Mouse (Mus musculus) left cerebral cortex, adult 9 months (tissue): ENCODE results near the gene Tek.
"Not testable (repeated sequence)": the region's sequence is repeated elsewhere in the genome, so short reads cannot be mapped to it uniquely, and the experiment has no call there.

Source experiments
- DNase-seq, 2 experiments: peaks; one replicate each; pipeline ENCODE4 v3.0.0; 2022; ENCODE audit warnings: low spot score in 2 of 2

Gene Tek

DNA sequence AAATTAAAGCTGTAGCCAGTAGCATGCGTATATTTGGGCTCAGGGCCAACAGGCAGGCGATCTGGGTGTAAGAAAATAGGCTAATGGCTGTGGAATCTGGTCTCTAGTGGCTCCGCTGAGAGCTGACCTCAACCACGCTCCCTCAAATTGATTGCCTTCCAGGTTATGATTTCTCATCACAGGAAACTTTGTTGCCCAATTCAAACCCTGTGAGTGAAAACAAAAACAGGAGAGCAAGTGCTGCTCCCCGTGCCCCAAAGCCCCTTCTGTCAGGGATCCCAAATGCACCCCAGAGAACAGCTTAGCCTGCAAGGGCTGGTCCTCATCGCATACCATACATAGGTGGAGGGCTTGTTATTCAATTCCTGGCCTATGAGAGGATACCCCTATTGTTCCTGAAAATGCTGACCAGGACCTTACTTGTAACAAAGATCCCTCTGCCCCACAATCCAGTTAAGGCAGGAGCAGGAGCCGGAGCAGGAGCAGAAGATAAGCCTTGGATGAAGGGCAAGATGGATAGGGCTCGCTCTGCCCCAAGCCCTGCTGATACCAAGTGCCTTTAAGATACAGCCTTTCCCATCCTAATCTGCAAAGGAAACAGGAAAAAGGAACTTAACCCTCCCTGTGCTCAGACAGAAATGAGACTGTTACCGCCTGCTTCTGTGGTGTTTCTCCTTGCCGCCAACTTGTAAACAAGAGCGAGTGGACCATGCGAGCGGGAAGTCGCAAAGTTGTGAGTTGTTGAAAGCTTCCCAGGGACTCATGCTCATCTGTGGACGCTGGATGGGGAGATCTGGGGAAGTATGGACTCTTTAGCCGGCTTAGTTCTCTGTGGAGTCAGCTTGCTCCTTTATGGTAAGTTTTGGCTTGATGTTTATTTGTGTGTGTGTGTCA is at the start of gene Tek:
TSS of gene Tek (plus strand) at position 452 of the 894 bp plus-strand sequence.
- DNase-seq: no peak

DNA sequence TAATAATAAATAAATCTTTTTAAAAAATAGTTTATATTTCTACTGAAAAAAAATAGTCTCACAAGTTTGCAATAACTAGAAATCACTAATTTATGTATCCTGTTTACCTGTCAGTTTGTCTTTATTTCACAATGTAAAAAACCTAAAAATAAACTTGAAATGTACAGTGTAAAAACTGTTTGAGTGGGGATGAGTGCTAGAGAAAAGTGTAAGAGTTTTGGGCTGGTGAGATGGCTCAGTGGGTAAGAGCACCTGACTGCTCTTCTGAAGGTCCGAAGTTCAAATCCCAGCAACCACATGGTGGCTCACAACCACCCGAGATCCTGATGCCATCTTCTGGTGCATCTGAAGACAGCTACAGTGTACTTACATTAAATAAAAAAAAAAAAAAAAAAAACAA is 49.3 kb upstream of the Tek start:
- DNase-seq: not testable (repeated sequence)

DNA sequence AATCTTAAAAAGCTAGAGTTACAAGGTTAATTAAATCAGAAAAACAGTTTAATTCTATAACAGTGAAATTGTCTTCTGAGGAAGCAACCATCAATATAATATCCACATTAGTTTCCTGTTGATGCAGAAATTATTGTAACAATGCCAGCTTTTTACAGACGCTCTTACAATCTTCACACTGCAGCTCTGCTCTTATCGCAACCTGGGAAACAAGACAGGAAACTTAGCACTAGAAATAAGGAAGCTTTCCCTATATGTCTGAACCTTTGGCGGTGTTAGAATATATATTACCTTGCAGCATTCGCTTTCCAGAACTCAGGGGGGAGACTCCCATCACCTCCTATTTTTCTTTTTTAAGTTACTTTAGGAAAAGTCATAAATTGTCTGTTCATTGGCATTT is 48.0 kb upstream of the Tek start:
- no peak for DNase-seq

DNA sequence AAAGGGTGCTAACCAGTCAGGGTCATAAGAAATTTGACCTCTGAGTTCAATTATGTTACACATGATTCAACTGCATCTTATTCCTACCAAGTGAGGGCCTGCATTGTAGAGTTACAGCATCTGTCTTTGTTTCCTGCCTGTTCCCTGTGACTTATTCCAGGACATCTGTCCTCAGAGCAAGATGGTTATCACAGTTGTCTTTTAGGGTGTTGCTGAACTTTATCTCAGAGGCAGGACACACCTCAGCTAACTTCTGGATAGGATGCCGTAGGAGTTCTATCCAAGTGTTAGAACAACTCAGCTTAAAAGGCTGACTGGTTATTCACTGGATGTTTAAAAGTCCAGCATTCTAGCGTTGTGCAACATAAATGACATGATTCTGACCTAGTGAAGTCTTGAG is 46.9 kb upstream of the Tek start:
- no peak for DNase-seq

DNA sequence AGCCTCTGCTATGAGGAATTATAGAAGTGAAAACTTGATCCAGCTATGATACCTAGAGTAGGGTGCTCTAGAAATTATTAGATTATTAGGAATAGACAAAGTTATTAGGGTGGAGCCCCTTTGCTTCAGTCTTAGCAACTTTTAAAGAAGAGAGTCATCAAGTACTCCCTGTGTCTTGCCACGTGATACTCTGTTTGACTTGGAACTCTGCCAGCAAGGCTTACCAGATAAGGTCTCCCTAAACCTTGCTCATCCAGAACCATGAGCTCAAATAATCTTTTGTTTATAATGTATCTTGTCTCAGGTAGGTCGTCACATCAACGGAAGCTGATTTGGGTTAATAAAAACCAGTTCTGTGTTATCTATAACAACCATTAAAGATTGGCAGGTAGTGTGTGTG is 42.7 kb upstream of the Tek start:
- DNase-seq: no peak

DNA sequence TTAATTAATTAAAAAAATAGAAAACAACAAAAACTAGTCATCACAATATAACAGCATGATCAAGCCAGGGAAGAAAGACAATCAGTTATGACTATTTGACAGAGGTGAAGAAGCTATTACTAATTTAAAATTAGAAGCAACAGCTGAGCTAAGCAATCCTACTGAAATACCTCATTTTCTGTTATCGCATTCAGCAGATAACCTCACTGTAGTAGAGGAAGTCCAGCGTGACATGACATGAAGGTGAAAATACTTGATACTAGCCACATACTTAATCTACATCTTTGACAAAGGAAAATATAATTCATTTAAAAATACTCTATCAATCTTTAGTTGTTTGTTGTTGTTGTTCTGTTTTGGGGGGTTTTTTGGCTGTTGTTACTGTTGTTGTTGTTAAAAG is 28.1 kb upstream of the Tek start:
- no peak for DNase-seq

DNA sequence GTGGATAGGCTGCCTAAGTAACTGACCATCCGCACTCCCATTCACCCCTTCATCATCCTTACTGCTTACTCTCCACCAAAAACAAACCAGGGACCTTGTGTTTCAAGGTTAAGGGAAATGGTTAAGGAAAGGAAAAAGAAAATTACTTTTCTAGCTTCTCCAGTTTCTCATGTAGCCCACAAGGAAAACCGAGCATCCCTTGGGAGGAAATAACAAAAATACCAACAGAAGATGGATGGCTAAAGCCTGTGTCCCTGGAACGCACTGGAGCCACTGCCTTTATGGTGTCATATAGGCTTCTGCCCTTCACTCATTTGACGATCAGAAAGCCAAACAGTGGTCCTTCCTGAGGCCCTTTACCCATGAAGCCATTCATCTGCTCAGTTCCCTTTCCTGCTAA is 27.7 kb upstream of the Tek start:
- DNase-seq: no peak

DNA sequence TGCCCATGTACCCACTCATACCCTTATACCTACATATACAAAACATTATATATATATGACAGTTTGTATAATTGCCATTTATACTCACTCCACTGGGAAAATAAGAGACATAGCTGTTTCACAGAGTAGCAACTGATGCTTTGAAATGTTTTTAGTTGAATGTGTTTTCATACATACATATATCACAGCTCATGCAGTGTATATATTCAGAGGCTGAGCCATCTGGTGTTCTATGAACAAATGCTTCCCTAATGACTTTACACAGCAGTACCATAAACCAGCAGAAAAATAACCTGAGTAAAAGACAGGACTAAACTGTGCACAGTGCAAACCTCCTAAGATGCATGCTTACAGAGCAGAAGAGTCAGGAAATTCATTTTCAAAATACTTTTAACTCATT is 25.3 kb upstream of the Tek start:
- no peak for DNase-seq

DNA sequence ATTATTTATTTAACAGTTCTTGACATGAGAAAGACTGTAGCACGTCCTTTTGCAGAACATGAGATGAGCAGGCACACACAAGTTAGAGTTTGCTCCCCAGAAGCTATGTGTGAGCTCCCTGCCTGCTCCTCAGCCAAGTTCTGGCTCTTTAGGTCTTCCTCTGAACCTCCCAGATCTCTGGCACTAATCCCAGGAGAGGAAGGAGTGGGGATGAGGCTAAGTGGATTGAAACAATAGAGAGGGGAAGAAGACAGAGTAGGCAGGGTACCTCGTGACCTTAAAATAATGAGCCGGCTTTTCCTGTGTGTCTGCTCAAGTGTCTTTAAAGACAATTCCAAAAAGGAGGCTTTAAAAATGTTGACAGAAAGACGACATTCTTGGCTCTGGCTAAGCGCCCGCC is 23.9 kb upstream of the Tek start:
- no peak for DNase-seq

DNA sequence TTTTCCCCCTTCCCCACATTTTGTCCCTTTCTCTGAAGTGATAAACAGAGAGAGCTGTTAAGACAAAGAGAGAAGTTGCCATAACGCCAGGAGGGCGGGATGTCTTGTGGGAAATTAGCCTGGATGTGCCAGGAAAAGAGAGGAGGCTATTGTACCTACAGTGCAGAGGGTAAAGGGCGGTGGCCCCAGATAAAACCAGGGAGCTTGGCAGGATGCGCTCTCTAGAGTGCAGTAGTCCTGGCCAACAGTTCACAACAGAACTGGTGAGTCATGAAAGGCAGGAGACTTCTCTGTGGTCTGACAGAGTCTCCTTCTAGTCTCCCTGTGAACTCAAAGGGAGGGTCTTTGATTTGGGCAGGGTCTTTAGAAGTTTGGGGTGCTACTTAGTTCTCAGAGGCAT is 13.3 kb upstream of the Tek start:
- no peak for DNase-seq

DNA sequence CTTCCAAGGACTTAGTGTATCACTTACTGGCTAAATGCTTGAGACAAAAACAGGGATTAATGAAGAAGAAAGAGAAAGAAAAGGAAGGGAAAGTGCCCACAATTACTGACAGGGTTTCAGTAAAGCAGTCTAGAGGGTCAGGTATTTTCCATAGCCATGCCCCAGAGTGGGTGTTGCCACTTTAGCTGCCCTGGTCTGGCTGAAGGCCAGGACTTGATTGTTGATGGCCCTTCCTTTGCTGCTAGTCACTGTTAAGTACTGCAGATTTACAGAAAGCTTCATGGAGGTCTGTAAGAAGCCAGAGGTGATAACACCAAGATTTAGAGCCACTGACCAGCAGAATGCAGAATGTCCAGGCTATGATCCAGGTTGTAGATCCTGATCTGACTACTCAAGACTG is 6.4 kb upstream of the Tek start:
- DNase-seq: no peak

DNA sequence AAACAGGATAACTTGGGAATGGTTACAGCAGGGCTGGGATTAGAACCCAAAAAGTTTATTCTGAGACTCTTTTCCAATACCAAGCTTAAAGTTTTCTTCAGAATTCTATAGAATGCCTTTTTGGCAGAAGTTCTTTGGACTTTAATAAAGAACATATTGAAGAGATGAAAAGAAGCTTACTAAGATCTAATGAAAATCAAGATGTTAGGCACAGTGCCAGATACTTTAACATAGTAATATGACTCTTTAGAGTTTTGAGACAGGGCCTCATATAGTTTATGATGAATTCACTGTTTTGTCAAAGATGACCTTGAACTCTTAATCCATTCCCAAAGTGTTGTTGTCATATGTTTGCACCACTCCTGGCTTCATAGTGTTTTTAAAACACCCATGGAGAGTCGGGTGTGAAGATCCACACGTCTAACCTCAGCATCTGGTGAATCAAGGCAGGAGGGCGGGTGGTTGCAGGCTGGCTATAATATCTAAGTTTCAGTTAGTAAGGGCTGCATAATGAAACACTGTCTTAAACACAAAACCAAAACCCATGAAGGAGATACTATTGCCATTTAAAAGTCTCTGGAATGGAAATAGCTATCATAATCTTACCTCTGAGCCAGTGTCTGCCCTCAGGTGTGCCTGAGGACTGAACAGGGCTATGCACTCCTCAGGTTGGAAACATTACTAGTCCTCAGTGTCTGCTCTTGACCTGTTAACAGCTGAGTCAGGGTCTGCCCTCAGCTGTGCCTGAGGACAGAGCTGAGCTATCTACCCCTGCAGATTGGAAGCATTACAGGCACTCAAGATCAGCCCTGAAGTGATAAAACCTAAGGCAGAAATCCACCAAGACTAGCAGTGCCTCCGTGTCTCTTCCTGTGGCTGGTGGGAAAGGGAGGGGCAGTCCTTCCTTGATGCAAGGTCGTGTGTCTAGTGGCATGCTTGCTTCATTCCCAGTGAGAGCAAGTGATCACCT is 1.5 kb upstream of the Tek start:
- no peak for DNase-seq

DNA sequence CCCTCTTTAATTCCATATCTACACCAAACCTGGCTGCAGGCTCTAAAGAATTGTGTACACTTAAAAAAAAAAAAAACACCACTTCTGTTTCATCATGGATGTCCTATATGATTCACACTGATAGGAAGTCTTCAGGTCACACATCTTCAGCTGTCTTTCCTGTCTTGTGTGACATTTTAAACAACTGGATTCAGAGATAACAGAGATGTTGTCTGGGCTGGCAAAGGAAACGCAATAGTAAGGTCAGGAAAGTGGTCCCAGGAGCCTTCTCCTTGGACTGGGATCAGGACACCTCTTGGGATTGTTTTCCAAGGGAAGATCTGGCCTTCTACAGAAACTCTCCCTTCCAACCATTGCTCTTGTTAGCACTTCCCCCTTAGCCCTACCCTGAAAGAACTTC is 2.7 kb downstream of the Tek start:
- DNase-seq: no peak

DNA sequence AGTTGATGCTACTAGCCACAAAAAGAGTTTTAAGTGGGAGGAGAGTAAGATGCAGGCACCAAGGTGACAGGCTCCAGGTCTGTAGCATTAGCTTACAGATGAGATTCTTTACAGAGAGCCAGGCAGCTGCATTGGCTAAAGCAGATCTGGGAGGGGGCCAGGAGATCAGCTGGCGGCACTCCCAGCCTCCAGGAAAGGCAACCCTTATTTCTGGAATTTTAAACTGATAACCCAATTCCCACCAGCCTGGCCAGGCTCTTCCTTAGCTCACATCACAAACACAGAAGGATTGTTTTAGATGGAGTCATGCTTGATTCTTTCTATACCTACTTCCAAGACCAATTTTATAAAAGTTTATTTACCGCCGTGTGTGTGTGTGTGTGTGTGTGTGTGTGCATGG is 6.7 kb downstream of the Tek start:
- DNase-seq: no peak

DNA sequence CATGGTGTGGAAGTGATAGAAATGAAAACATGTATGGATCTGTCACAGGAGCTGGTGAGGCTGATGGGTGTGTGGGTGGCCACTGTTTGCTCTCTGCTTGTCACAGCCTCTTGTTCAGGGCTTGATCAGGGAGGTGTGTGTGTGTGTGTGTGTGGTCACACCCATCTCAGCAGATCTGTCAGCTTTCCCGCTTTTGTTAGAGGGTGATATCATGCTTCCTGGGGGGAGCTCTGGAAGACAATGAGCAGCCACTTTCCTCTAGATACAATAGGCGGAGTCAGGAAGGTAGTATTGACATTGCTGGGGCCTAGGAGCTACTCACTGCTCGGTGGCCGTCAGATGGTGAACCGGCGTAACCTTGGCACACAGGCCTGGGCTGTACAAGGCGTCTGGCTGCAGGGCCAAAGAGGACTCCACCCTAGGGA is 7.3 kb downstream of the Tek start:
- DNase-seq: no peak

DNA sequence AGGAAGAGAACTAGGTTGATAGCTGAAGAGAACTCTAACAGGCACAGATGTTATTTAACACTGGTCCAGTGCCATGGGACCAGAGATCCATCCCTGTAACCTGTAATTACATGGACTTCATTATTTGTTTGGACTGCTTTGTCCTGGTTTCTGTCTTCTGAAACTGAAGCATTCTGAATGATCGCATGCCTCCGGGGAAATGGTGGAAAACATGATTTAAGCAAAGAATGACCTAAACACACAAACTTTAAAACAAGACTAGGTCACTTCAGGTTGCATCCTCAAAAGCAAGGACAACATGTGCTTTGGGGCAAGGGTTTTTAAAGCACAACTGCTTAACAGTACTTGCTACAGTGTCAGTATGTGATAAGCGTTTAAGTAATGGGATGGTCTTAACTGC is 8.2 kb downstream of the Tek start:
- no peak for DNase-seq

DNA sequence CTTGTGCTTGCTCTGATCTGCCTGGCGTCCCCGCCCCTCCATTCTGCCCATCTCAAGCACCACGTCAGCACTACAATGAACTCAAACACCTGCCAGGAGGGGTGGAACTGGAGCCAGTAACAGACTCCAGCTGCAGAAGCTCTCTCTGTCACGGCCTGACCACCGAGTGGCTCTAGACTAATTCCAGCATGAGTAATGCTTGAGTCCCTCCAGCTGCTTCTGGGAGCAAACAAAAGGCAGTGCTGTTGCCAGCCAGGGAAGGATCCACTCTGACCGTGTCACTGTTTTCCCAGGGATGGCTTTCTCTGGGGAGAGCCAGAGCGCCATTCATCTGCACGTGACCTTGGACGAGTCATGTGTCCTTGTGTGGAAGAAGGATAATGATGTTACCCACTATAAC is 13.4 kb downstream of the Tek start:
- no peak for DNase-seq

DNA sequence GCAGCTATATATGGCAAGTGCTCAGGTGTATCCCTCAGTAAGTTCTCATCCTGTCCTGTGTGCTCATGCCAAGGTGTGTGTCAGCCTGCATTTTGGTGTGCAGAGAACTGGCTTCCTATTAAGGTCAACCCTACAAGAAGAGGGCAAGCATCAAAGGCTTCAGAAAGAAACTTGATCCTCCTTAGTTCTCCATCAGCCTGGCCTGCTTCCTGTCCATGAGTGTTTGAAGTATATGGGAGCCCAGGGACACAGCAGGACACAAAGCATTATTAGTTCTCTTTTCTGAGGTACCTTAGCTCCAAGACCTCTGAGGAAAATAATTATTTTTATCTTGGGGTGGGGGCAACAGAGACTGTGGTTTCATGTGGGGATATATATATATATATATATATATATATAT is 26.1 kb downstream of the Tek start:
- no peak for DNase-seq

DNA sequence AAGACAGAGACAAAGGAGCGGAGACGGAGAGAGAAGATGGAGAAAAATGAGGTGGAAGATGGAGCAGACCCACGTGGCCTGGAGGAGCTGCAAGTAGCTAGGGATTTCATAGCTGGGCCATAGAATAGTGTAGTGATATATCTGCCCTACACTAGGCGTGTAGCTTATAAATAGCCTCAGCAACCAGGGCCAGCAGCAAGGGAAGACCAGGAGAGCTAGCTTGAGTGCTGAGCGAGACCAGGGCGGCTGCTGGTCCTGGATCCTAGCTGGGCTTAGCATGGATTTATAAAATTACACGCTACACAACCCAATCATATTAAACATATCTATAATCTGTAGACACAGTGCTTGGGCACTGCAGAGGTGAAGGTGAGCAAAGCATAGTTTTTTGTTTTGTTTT is 27.1 kb downstream of the Tek start:
- no peak for DNase-seq

DNA sequence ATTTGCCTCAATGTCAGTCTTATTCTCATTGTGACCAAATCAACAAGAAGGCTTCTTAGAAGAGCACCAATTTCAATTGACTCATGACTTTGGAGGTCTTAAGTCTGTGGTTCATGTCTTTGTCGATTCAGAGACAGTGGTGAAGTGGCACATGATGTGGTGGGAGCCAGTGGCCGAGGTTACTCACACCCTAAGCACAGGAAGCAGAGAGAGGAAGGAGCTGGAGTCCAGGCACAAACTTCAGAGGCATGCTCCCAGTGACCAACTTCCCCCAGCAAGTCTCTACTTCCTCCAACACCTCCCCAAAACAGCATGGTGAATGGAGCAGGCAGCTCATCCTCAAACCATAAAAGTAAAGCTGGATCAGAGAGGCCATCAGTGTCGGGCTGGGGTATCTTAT is 29.5 kb downstream of the Tek start:
- no peak for DNase-seq

DNA sequence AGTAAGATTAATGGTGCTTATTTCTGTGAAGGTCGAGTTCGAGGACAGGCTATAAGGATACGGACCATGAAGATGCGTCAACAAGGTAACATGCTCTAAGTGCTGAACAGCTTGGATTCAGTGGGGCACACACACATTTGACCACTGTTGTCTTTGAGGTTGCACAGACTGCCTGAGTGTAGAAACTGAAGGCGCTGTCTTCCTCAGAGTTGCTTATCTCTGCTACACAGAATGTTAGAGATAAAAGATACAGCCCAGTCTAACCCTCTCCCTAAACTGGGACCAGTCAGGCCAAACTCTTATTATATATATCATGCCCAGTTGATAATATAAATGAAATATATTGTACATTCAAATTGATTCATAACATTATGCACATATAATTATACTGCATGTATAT is 42.0 kb downstream of the Tek start:
- DNase-seq: no peak

DNA sequence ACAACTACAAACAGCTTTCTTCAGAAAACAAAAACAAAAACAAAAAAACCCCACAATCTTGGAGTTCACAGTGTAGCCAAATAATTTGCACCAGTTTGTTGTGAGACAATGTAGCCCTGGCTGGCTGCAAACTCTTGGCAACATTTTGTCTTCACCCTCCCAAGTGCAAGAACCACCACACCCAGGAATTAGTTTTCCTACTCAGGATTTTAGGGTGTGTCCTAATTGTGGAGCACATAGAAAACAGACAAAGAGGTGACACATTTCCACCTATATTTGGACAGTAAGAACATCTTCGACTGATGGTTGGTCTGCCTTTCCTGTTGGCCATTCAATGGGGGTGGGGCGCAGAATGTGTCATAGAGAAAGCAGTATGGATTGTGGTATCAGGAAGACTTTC is 46.8 kb downstream of the Tek start:
- no peak for DNase-seq

DNA sequence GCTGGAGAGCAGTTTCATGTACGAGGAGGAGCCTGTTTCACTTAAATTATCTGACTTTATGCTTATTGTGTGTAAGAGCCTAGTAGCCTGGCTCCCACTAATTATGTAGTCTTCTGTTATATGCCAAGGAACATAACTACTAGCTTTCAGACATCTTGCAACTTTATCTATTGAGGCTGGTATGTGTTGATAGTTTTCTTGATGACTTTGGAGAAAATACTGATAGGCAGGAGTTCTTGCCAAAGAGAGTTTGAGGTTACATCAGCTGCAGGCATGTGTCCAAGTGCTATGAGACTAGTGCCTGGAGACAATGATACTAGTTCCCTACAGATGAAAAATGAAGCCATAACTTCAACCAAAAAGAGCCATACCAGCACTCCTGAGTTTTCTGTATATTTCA is 64.1 kb downstream of the Tek start:
- no peak for DNase-seq
